Mouse (Mus musculus): ENCODE measurements around the gene Zfp341. TPM values are rescaled to one million over a fixed set of nuclear protein-coding genes. Genes with fewer than 3 reads are reported as not detected.

The Zfp341 gene
- polyA plus RNA-seq, 1 experiment from 2014 or later, result 1.3 TPM

GRCm38 (mm10) chr2:154617061-154617460 is 4.0 kb downstream of the Zfp341 start:
- ATAC-seq (ENCODE audit: low FRiP score, low TSS enrichment), result no peak
- no peaks in the 10 kb centered on the region for H3K36me3 ChIP-seq (ENCODE audit: control insufficient read depth, insufficient read depth, low read length)
- H3K9ac ChIP-seq (ENCODE audit: low read depth, low read length), result no peak overlapping the region
- H3K4me3 ChIP-seq (ENCODE audit: low read length), result no peak overlapping the region
- H3K27ac ChIP-seq (ENCODE audit: low read depth, low read length), result no peak overlapping the region
- WGBS, result 98% methylated on average over 3 of the region's 3 CpGs
- no peaks in the 10 kb centered on the region for H3K27me3 ChIP-seq (ENCODE audit: control insufficient read depth, insufficient read depth, low read length)
- H3K4me2 ChIP-seq (replicated peaks; ENCODE audit: low read depth, low read length), result no peak overlapping the region
- no peaks in the 10 kb centered on the region for H3K9me3 ChIP-seq (ENCODE audit: control insufficient read depth, low read length)
- peaks cover 14% of the 10 kb centered on the region for H3K4me1 ChIP-seq (ENCODE audit: control insufficient read depth, insufficient read depth, low read length)

GRCm38 (mm10) chr2:154621684-154622083 is 8.6 kb downstream of the Zfp341 start:
- Histone ChIP-seq H3K4me2 (replicated peaks; ENCODE audit: low read depth, low read length) (no peak overlapping the region), H3K27ac (ENCODE audit: low read depth, low read length) (no peak overlapping the region), H3K36me3 (ENCODE audit: control insufficient read depth, insufficient read depth, low read length) (peaks cover 10% of the 10 kb centered on the region; the same call in 1 of the 2 replicates), H3K27me3 (ENCODE audit: control insufficient read depth, insufficient read depth, low read length) (no peaks in the 10 kb centered on the region), H3K9ac (ENCODE audit: low read depth, low read length) (no peak overlapping the region), H3K4me3 (ENCODE audit: low read length) (no peak overlapping the region), H3K9me3 (ENCODE audit: control insufficient read depth, low read length) (peaks cover 4% of the 10 kb centered on the region), H3K4me1 (ENCODE audit: control insufficient read depth, insufficient read depth, low read length) (no peaks in the 10 kb centered on the region)
- 70% methylated on average over 5 of the region's 5 CpGs for WGBS
- no peak for ATAC-seq (ENCODE audit: low FRiP score, low TSS enrichment)

GRCm38 (mm10) chr2:154624137-154624536 is 11.0 kb downstream of the Zfp341 start:
- ATAC-seq (ENCODE audit: low FRiP score, low TSS enrichment), result no peak
- no peak overlapping the region for H3K4me2 ChIP-seq (replicated peaks; ENCODE audit: low read depth, low read length)
- peaks cover 12% of the 10 kb centered on the region; the same call in 1 of the 2 replicates for H3K36me3 ChIP-seq (ENCODE audit: control insufficient read depth, insufficient read depth, low read length)

DNA sequence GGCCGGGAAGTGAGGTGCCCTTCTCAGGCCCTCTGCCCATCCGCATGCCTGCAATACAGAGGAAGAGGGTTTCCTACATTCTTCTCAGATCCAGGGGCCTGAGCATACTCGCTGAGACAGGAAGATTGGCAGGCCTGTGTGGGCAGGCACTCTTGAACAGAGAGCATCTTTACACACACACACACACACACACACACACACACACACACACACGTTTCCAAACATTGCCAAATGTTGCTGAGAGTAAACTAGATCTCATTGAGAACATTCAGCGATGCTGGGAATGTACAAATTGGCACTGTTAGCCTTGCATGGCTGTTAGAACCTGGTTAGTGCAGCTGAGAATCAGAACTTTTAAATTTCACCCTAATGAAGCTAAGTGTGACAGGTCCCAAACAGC is 17.4 kb downstream of the Zfp341 start:
- Histone ChIP-seq H3K9me3 (ENCODE audit: control insufficient read depth, low read length) (no peaks in the 10 kb centered on the region), H3K9ac (ENCODE audit: low read depth, low read length) (no peak overlapping the region), H3K4me2 (replicated peaks; ENCODE audit: low read depth, low read length) (no peak overlapping the region), H3K4me1 (ENCODE audit: control insufficient read depth, insufficient read depth, low read length) (no peaks in the 10 kb centered on the region), H3K27me3 (ENCODE audit: control insufficient read depth, insufficient read depth, low read length) (no peaks in the 10 kb centered on the region), H3K36me3 (ENCODE audit: control insufficient read depth, insufficient read depth, low read length) (peaks cover 11% of the 10 kb centered on the region), H3K4me3 (ENCODE audit: low read length) (no peak overlapping the region), H3K27ac (ENCODE audit: low read depth, low read length) (no peak overlapping the region)
- 78% methylated on average over 5 of the region's 5 CpGs for WGBS
- ATAC-seq (ENCODE audit: low FRiP score, low TSS enrichment), result no peak

More at GRCm38 (mm10) chr2:154624137-154624536, 11.0 kb downstream of the Zfp341 start:
- Histone ChIP-seq H3K27ac (ENCODE audit: low read depth, low read length) (no peak overlapping the region), H3K9me3 (ENCODE audit: control insufficient read depth, low read length) (peaks cover 4% of the 10 kb centered on the region), H3K4me3 (ENCODE audit: low read length) (no peak overlapping the region), H3K9ac (ENCODE audit: low read depth, low read length) (no peak overlapping the region), H3K27me3 (ENCODE audit: control insufficient read depth, insufficient read depth, low read length) (no peaks in the 10 kb centered on the region), H3K4me1 (ENCODE audit: control insufficient read depth, insufficient read depth, low read length) (no peaks in the 10 kb centered on the region)

DNA sequence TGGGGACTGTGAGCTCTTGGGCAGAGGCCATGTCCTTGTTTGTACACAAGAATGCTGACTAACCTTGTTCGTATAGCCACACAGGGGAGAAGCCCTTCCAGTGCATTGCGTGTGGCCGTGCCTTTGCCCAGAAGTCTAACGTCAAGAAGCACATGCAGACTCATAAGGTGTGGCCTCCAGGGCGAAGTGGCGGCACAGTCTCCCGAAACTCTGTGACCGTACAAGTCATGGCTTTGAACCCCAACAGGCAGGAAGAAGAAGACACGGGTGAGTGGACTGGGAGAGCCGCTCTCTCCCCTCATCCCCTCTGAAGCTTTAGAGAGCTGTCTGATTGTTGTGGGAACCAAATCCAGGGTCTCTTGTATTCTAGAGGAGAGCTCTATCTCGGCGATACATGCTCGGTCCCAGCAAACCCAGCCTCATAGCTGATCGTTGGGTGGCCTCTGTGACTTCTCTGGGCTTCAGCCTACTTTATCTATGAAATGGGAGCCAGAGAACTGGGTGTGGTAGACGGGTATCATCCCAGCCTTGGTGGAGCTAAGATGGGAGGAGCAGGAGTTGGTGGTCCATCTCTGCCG is 19.2 kb downstream of the Zfp341 start:
- H3K9ac ChIP-seq (ENCODE audit: low read depth, low read length), result no peak overlapping the region
- H3K36me3 ChIP-seq (ENCODE audit: control insufficient read depth, insufficient read depth, low read length), result peaks cover 11% of the 10 kb centered on the region
- H3K4me1 ChIP-seq (ENCODE audit: control insufficient read depth, insufficient read depth, low read length), result no peaks in the 10 kb centered on the region
- H3K4me3 ChIP-seq (ENCODE audit: low read length), result no peak overlapping the region
- H3K27me3 ChIP-seq (ENCODE audit: control insufficient read depth, insufficient read depth, low read length), result no peaks in the 10 kb centered on the region
- H3K4me2 ChIP-seq (replicated peaks; ENCODE audit: low read depth, low read length), result no peak overlapping the region
- no peak overlapping the region for H3K27ac ChIP-seq (ENCODE audit: low read depth, low read length)
- 86% methylated on average over 16 of the region's 16 CpGs for WGBS
- no peaks in the 10 kb centered on the region for H3K9me3 ChIP-seq (ENCODE audit: control insufficient read depth, low read length)
- no peak for ATAC-seq (ENCODE audit: low FRiP score, low TSS enrichment)

DNA sequence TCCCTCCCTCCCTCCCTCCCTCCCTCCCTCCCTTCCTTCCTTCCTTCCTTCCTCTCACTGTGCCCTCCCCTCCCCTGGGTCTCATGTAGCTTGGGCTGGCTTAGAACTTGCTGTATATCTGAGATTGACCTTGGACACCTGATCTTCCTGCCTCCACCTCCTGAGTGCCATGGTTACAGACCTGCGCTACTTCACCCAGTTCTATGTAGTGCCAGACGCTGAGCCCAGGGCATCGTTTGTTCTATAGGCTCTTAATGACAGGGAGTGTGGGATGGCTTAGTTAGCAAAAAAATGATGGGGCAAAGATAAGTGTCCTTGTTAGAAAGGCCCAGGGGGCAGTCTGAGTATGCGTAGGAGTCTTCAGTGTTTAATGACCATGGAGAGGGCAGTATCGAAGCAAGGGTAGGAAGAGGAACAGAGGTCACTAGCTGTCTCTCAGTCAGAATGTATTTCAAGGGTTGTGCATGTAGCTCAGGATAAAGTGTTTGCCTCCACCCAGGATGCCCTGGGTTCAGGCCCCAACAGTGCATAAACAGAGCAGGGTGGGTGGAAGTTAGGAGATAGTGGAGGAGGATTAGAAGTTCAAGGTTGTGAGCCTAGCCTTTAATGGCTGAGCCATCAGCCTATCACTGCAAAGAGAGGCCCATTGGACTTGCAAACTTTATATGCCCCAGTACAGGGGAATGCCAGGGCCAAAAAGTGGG is 20.1 kb downstream of the Zfp341 start:
- H3K4me2 ChIP-seq (replicated peaks; ENCODE audit: low read depth, low read length), result no peak overlapping the region
- no peaks in the 10 kb centered on the region for H3K27me3 ChIP-seq (ENCODE audit: control insufficient read depth, insufficient read depth, low read length)
- no peak overlapping the region for H3K27ac ChIP-seq (ENCODE audit: low read depth, low read length)
- H3K9ac ChIP-seq (ENCODE audit: low read depth, low read length), result no peak overlapping the region
- H3K9me3 ChIP-seq (ENCODE audit: control insufficient read depth, low read length), result peaks cover 2% of the 10 kb centered on the region; the same call in 1 of the 2 replicates
- WGBS, result 43% methylated on average over 5 of the region's 5 CpGs
- H3K36me3 ChIP-seq (ENCODE audit: control insufficient read depth, insufficient read depth, low read length), result peaks cover 14% of the 10 kb centered on the region
- H3K4me1 ChIP-seq (ENCODE audit: control insufficient read depth, insufficient read depth, low read length), result no peaks in the 10 kb centered on the region
- peak; percentile 75 for ATAC-seq (ENCODE audit: low FRiP score, low TSS enrichment)
- no peak overlapping the region for H3K4me3 ChIP-seq (ENCODE audit: low read length)

- ATAC-seq (ENCODE audit: low FRiP score, low TSS enrichment), result no peak; the same call in 1 of the 2 replicates
- Histone ChIP-seq H3K27ac (ENCODE audit: low read depth, low read length) (no peak overlapping the region), H3K36me3 (ENCODE audit: control insufficient read depth, insufficient read depth, low read length) (peaks cover 18% of the 10 kb centered on the region), H3K4me1 (ENCODE audit: control insufficient read depth, insufficient read depth, low read length) (no peaks in the 10 kb centered on the region), H3K4me3 (ENCODE audit: low read length) (no peak overlapping the region), H3K4me2 (replicated peaks; ENCODE audit: low read depth, low read length) (no peak overlapping the region), H3K9me3 (ENCODE audit: control insufficient read depth, low read length) (peaks cover 6% of the 10 kb centered on the region; the same call in 1 of the 2 replicates), H3K9ac (ENCODE audit: low read depth, low read length) (no peak overlapping the region), H3K27me3 (ENCODE audit: control insufficient read depth, insufficient read depth, low read length) (no peaks in the 10 kb centered on the region)
- 88% methylated on average over 9 of the region's 9 CpGs for WGBS
Observed at GRCm38 (mm10) chr2:154633876-154634644, 21.0 kb downstream of the Zfp341 start.

GRCm38 (mm10) chr2:154635826-154636225 is 22.7 kb downstream of the Zfp341 start:
- H3K9me3 ChIP-seq (ENCODE audit: control insufficient read depth, low read length), result peaks cover 6% of the 10 kb centered on the region; the same call in 1 of the 2 replicates
- WGBS, result 96% methylated on average over 2 of the region's 2 CpGs
- H3K9ac ChIP-seq (ENCODE audit: low read depth, low read length), result no peak overlapping the region
- peaks cover 14% of the 10 kb centered on the region for H3K36me3 ChIP-seq (ENCODE audit: control insufficient read depth, insufficient read depth, low read length)
- H3K4me1 ChIP-seq (ENCODE audit: control insufficient read depth, insufficient read depth, low read length), result no peaks in the 10 kb centered on the region
- no peaks in the 10 kb centered on the region for H3K27me3 ChIP-seq (ENCODE audit: control insufficient read depth, insufficient read depth, low read length)
- ATAC-seq (ENCODE audit: low FRiP score, low TSS enrichment), result no peak
- H3K4me2 ChIP-seq (replicated peaks; ENCODE audit: low read depth, low read length), result no peak overlapping the region
- H3K4me3 ChIP-seq (ENCODE audit: low read length), result no peak overlapping the region
- H3K27ac ChIP-seq (ENCODE audit: low read depth, low read length), result no peak overlapping the region

GRCm38 (mm10) chr2:154638521-154638920 is 25.4 kb downstream of the Zfp341 start:
- Histone ChIP-seq H3K27me3 (ENCODE audit: control insufficient read depth, insufficient read depth, low read length) (no peaks in the 10 kb centered on the region), H3K27ac (ENCODE audit: low read depth, low read length) (no peak overlapping the region), H3K4me1 (ENCODE audit: control insufficient read depth, insufficient read depth, low read length) (no peaks in the 10 kb centered on the region), H3K4me3 (ENCODE audit: low read length) (no peak overlapping the region), H3K9ac (ENCODE audit: low read depth, low read length) (no peak overlapping the region), H3K9me3 (ENCODE audit: control insufficient read depth, low read length) (peaks cover 6% of the 10 kb centered on the region; the same call in 1 of the 2 replicates), H3K36me3 (ENCODE audit: control insufficient read depth, insufficient read depth, low read length) (peaks cover 15% of the 10 kb centered on the region), H3K4me2 (replicated peaks; ENCODE audit: low read depth, low read length) (no peak overlapping the region)
- 95% methylated on average over 3 of the region's 3 CpGs for WGBS
- no peak for ATAC-seq (ENCODE audit: low FRiP score, low TSS enrichment)
